Mouse (Mus musculus): Measurements from ENCODE around the gene Gm9972. TPM values are rescaled to one million over a fixed set of nuclear protein-coding genes. Genes with fewer than 3 reads are reported as not detected.

Gene Gm9972
- polyA plus RNA-seq (2012; rRNA removed) = not detected in 2 replicates

- Histone ChIP-seq H3K4me3 (replicated peaks; ENCODE audit: extremely low read depth, low read depth, low read length) (no peak within 1 kb of the TSS), H3K4me1 (ENCODE audit: control insufficient read depth, insufficient read depth, low read length) (no peaks in the 10 kb centered on the region)
- DNase-seq = no peak
- TF ChIP-seq CTCF (IDR thresholded peaks at IDR 0.05; ENCODE audit: insufficient read depth, low read length) = no peak
- no peak for TF ChIP-seq POLR2A (IDR thresholded peaks at IDR 0.05; ENCODE audit: borderline replicate concordance, extremely low read depth, low read depth, low read length)
Measured at GRCm38 (mm10) chr11:43035446-43035845, at the start of gene Gm9972. TSS of gene Gm9972 (plus strand) at chr11:43035746.

- no peak for TF ChIP-seq CTCF (IDR thresholded peaks at IDR 0.05; ENCODE audit: insufficient read depth, low read length)
- no peak for TF ChIP-seq POLR2A (IDR thresholded peaks at IDR 0.05; ENCODE audit: borderline replicate concordance, extremely low read depth, low read depth, low read length)
- 35% methylated on average over 3 of the region's 3 CpGs for WGBS
- no peaks in the 10 kb centered on the region for H3K4me1 ChIP-seq (ENCODE audit: control insufficient read depth, insufficient read depth, low read length)
- no peak overlapping the region for H3K4me3 ChIP-seq (replicated peaks; ENCODE audit: extremely low read depth, low read depth, low read length)
- DNase-seq = peak; percentile 2
Measured at GRCm38 (mm10) chr11:42999188-42999587, 36.4 kb upstream of the Gm9972 start.

GRCm38 (mm10) chr11:43011941-43012340 lies 23.6 kb upstream of the Gm9972 start:
- no peak for DNase-seq
- Histone ChIP-seq H3K4me1 (ENCODE audit: control insufficient read depth, insufficient read depth, low read length) (no peaks in the 10 kb centered on the region), H3K4me3 (replicated peaks; ENCODE audit: extremely low read depth, low read depth, low read length) (no peak overlapping the region)
- TF ChIP-seq CTCF (IDR thresholded peaks at IDR 0.05; ENCODE audit: insufficient read depth, low read length) (no peak), POLR2A (IDR thresholded peaks at IDR 0.05; ENCODE audit: borderline replicate concordance, extremely low read depth, low read depth, low read length) (no peak)
- 73% methylated on average over 2 of the region's 2 CpGs for WGBS

- Histone ChIP-seq H3K4me3 (replicated peaks; ENCODE audit: extremely low read depth, low read depth, low read length) (no peak overlapping the region), H3K4me1 (ENCODE audit: control insufficient read depth, insufficient read depth, low read length) (no peaks in the 10 kb centered on the region)
- 84% methylated on average over 4 of the region's 4 CpGs for WGBS
- TF ChIP-seq POLR2A (IDR thresholded peaks at IDR 0.05; ENCODE audit: borderline replicate concordance, extremely low read depth, low read depth, low read length) = no peak
- no peak for TF ChIP-seq CTCF (IDR thresholded peaks at IDR 0.05; ENCODE audit: insufficient read depth, low read length)
- DNase-seq = no peak
Measured at GRCm38 (mm10) chr11:43012980-43013379, 22.6 kb upstream of the Gm9972 start.

- Histone ChIP-seq H3K4me1 (ENCODE audit: control insufficient read depth, insufficient read depth, low read length) (no peaks in the 10 kb centered on the region), H3K4me3 (replicated peaks; ENCODE audit: extremely low read depth, low read depth, low read length) (no peak overlapping the region)
- no peak for DNase-seq
- TF ChIP-seq POLR2A (IDR thresholded peaks at IDR 0.05; ENCODE audit: borderline replicate concordance, extremely low read depth, low read depth, low read length) (no peak), CTCF (IDR thresholded peaks at IDR 0.05; ENCODE audit: insufficient read depth, low read length) (no peak)
Measured at GRCm38 (mm10) chr11:43023109-43023688, 12.3 kb upstream of the Gm9972 start.

- DNase-seq = no peak
- WGBS = 78% methylated on average over 1 of the region's 1 CpGs
- no peaks in the 10 kb centered on the region for H3K4me1 ChIP-seq (ENCODE audit: control insufficient read depth, insufficient read depth, low read length)
- no peak overlapping the region for H3K4me3 ChIP-seq (replicated peaks; ENCODE audit: extremely low read depth, low read depth, low read length)
- TF ChIP-seq CTCF (IDR thresholded peaks at IDR 0.05; ENCODE audit: insufficient read depth, low read length) (no peak), POLR2A (IDR thresholded peaks at IDR 0.05; ENCODE audit: borderline replicate concordance, extremely low read depth, low read depth, low read length) (no peak)
Measured at GRCm38 (mm10) chr11:43029813-43030212, 5.7 kb upstream of the Gm9972 start.

GRCm38 (mm10) chr11:43032141-43032540 lies 3.4 kb upstream of the Gm9972 start:
- WGBS = 72% methylated on average over 4 of the region's 4 CpGs
- DNase-seq = no peak
- Histone ChIP-seq H3K4me3 (replicated peaks; ENCODE audit: extremely low read depth, low read depth, low read length) (no peak overlapping the region), H3K4me1 (ENCODE audit: control insufficient read depth, insufficient read depth, low read length) (no peaks in the 10 kb centered on the region)
- TF ChIP-seq CTCF (IDR thresholded peaks at IDR 0.05; ENCODE audit: insufficient read depth, low read length) (no peak), POLR2A (IDR thresholded peaks at IDR 0.05; ENCODE audit: borderline replicate concordance, extremely low read depth, low read depth, low read length) (no peak)

GRCm38 (mm10) chr11:43045871-43046548 lies 10.5 kb downstream of the Gm9972 start:
- 79% methylated on average over 3 of the region's 3 CpGs for WGBS

GRCm38 (mm10) chr11:43049363-43049762 lies 13.8 kb downstream of the Gm9972 start:
- no peaks in the 10 kb centered on the region for H3K4me1 ChIP-seq (ENCODE audit: control insufficient read depth, insufficient read depth, low read length)
- DNase-seq = no peak
- H3K4me3 ChIP-seq (replicated peaks; ENCODE audit: extremely low read depth, low read depth, low read length) = no peak overlapping the region
- WGBS = 44% methylated on average over 1 of the region's 1 CpGs
- TF ChIP-seq CTCF (IDR thresholded peaks at IDR 0.05; ENCODE audit: insufficient read depth, low read length) (no peak), POLR2A (IDR thresholded peaks at IDR 0.05; ENCODE audit: borderline replicate concordance, extremely low read depth, low read depth, low read length) (no peak)

More at GRCm38 (mm10) chr11:43045871-43046548, 10.5 kb downstream of the Gm9972 start:
- Histone ChIP-seq H3K4me1 (ENCODE audit: control insufficient read depth, insufficient read depth, low read length) (no peaks in the 10 kb centered on the region), H3K4me3 (replicated peaks; ENCODE audit: extremely low read depth, low read depth, low read length) (no peak overlapping the region)
- TF ChIP-seq CTCF (IDR thresholded peaks at IDR 0.05; ENCODE audit: insufficient read depth, low read length) (no peak), POLR2A (IDR thresholded peaks at IDR 0.05; ENCODE audit: borderline replicate concordance, extremely low read depth, low read depth, low read length) (no peak)
- no peak for DNase-seq

- TF ChIP-seq POLR2A (IDR thresholded peaks at IDR 0.05; ENCODE audit: borderline replicate concordance, extremely low read depth, low read depth, low read length) = no peak
- TF ChIP-seq CTCF (IDR thresholded peaks at IDR 0.05; ENCODE audit: insufficient read depth, low read length) = no peak
- DNase-seq = no peak
- 83% methylated on average over 5 of the region's 5 CpGs for WGBS
- H3K4me3 ChIP-seq (replicated peaks; ENCODE audit: extremely low read depth, low read depth, low read length) = no peak overlapping the region
- H3K4me1 ChIP-seq (ENCODE audit: control insufficient read depth, insufficient read depth, low read length) = no peaks in the 10 kb centered on the region
Measured at GRCm38 (mm10) chr11:43054972-43055371, 19.4 kb downstream of the Gm9972 start.

All from lung, adult 2 months (tissue).